Mouse (Mus musculus) neural tube, postnatal 0 days (tissue): Measurements from ENCODE around the gene Btbd35f27. TPM values are rescaled to one million over a fixed set of nuclear protein-coding genes. Genes with fewer than 3 reads are reported as not detected.

ENCODE experiments used
- polyA plus RNA-seq: library from polyadenylated mRNA; unstranded; fragments of >200 nt; fragmentation: Nextera tagmentation; extraction: Ambion mirVana; gene quantifications from 2 replicates; pipeline ENCODE4 v1.2.1, GENCODE M21; 2015

Btbd35f27 gene
- polyA plus RNA-seq: not detected in 2 replicates

GRCm38 (mm10) chrX:4951835-4952234, at the start of gene Btbd35f27:
TSS of gene Btbd35f27 (plus strand) at chrX:4952135.

Other genes starting within 250 kb of the Btbd35f27 start
- gene Btbd35f4, start 151.6 kb upstream of the Btbd35f27 start, polyA plus RNA-seq: not detected in 2 replicates